In genomic region chr10:67107017-67107761, GRCm38 (mm10) we compare ENCODE assay signal across 13 mouse cellular contexts. TPM values are rescaled to one million over a fixed set of nuclear protein-coding genes. Genes with fewer than 3 reads are reported as not detected.
DNase-seq lines count a peak whose midpoint lies in the region; ATAC-seq and TF ChIP-seq lines count a peak whose summit lies in the region.
"Had no signal": no experiment of that assay in that cellular context is flagged by ENCODE, and none has a peak within 500 bp of the region (broad histone marks: within the 10 kb centered on the region; RNA-seq: fewer than 3 reads in every experiment).

No protein-coding gene starts in this region.

- DNase-seq in gastrocnemius, adult 2 months, result no peak
- no peak for DNase-seq in gastrocnemius, postnatal 14 days
- peak; percentile 82 for DNase-seq in liver, adult 2 months (ENCODE audit: extremely low read depth, low read depth, low spot score)
- DNase-seq in liver (no peak), R1 (ENCODE audit: low read depth, low spot score) (peak; percentile 94)
- peak; percentile 47 for DNase-seq in kidney, postnatal 14 days
- no peak for DNase-seq in urinary bladder, postnatal 25 days (ENCODE audit: low spot score)
- DNase-seq: right cerebral cortex, postnatal 14 days had no signal

- H3K27me3 ChIP-seq in liver, adult 2 months (ENCODE audit: control insufficient read depth, insufficient read depth, low read length), result no peaks in the 10 kb centered on the region

- peaks cover 54% of the 10 kb centered on the region for H3K4me1 ChIP-seq in liver, adult 2 months (ENCODE audit: control insufficient read depth, insufficient read depth, low read length)

- TF ChIP-seq CTCF in gastrocnemius, adult 2 months (IDR thresholded peaks at IDR 0.05), result no peak
- TF ChIP-seq CTCF in liver, adult 2 months (IDR thresholded peaks at IDR 0.05; ENCODE audit: low read depth, low read length), result no peak

- 22% methylated on average over 9 of the region's 9 CpGs for WGBS in liver, adult 2 months

- no peak for ATAC-seq in megakaryocyte progenitor cell, adult 5-6 weeks (replicated peaks; ENCODE audit: poor library complexity)
- ATAC-seq: forebrain, embryonic 14.5 days; inflammation-experienced regulatory T-cells, adult 6 months had no signal

- H3K9ac ChIP-seq in liver, adult 2 months (ENCODE audit: low read depth, low read length), result peak overlapping the region; percentile 42

- H3K27ac ChIP-seq in gastrocnemius, adult 2 months, result 0 out of 2 replicates have a peak overlapping the region, but pooled peaks have one; percentile 8
- peak overlapping the region; percentile 66 for H3K27ac ChIP-seq in liver, adult 2 months (replicated peaks; ENCODE audit: insufficient read depth, low read depth, low read length)
- H3K27ac ChIP-seq: heart, adult 2 months; macrophage had no signal

- intact Hi-C loops in gastrocnemius, adult 2 months (cut with DNase I), result no loop called here
- intact Hi-C loops in gastrocnemius, postnatal 14 days (cut with DNase I; ENCODE audit: low total_unique reads), result no loop called here

- no peaks in the 10 kb centered on the region for H3K36me3 ChIP-seq in liver, adult 2 months (ENCODE audit: control insufficient read depth, insufficient read depth, low read length)

- H3K4me3 ChIP-seq in gastrocnemius, adult 2 months, result no peak overlapping the region
- peak overlapping the region; percentile 42; the same call in 1 of the 2 replicates for H3K4me3 ChIP-seq in liver, adult 2 months (ENCODE audit: insufficient read depth, low read depth, low read length)
- H3K4me3 ChIP-seq: heart, adult 2 months had no signal

- no peak for TF ChIP-seq POLR2A in liver, adult 2 months (IDR thresholded peaks at IDR 0.05; ENCODE audit: extremely low read depth, insufficient read depth, low read length)

- H3K79me2 ChIP-seq in liver, adult 2 months (ENCODE audit: control insufficient read depth, insufficient read depth, low read length), result peaks cover 69% of the 10 kb centered on the region

RNA-seq across cellular contexts. Expression of gene Reep3, which starts 10.4 kb away (rescaled TPM):
- 10 to 100 TPM in 1 of 2 experiments, 1 to 10 TPM in 1; 9.7 to 10.8 TPM for total RNA-seq in gastrocnemius, adult 2 months (2021)
- total RNA-seq in gastrocnemius, postnatal 14 days (2021), result 10 to 100 TPM; 16.9 to 18.6 TPM
- 36.1 and 38.8 TPM in 2 replicates for total RNA-seq in liver, adult 2 months (2014; rRNA removed)
- polyA plus RNA-seq in liver, adult 2 months (2012; rRNA removed), result 21.6 and 24.8 TPM in 2 replicates
- total RNA-seq in megakaryocyte progenitor cell, adult 5-6 weeks (2015), result 25.3 and 28.7 TPM in 2 replicates
- 12.1 and 12.2 TPM in 2 replicates for total RNA-seq in megakaryocyte progenitor cell, adult 5-6 weeks (2017)

RNA-seq across cellular contexts. Expression of gene Jmjd1c, which starts 11.3 kb away (rescaled TPM):
- 10 to 100 TPM; 23.7 to 26.6 TPM for total RNA-seq in gastrocnemius, adult 2 months (2021)
- 10 to 100 TPM; 24.9 to 26.1 TPM for total RNA-seq in gastrocnemius, postnatal 14 days (2021)
- total RNA-seq in liver, adult 2 months (2014; rRNA removed), result 44.8 and 48.3 TPM in 2 replicates
- polyA plus RNA-seq in liver, adult 2 months (2012; rRNA removed), result 5.7 and 5.8 TPM in 2 replicates
- total RNA-seq in megakaryocyte progenitor cell, adult 5-6 weeks (2015), result 82.6 and 124 TPM in 2 replicates
- 49.5 and 79.8 TPM in 2 replicates for total RNA-seq in megakaryocyte progenitor cell, adult 5-6 weeks (2017)

Comparison
In these comparisons a context has a peak if more than half of its experiments do, and no peak if none do; other contexts are left out.
1. DNase-seq: peak in liver, adult 2 months (single experiment), R1 (single experiment) and kidney, postnatal 14 days (single experiment); none in gastrocnemius, adult 2 months (single experiment), gastrocnemius, postnatal 14 days (single experiment), liver (single experiment) and urinary bladder, postnatal 25 days (single experiment).